Mouse (Mus musculus) stomach, adult 2 months (tissue): ENCODE data around the gene Espl1. TPM values are rescaled to one million over a fixed set of nuclear protein-coding genes. Genes with fewer than 3 reads are reported as not detected.

ENCODE experiments used
- polyA plus RNA-seq: library from polyadenylated mRNA; depleted of rRNA; stranded (reverse); fragments of >200 nt; gene quantifications from 2 replicates; pipeline ENCODE4 v1.2.3, GENCODE M21; 2012; rRNA removed

Espl1 gene
- polyA plus RNA-seq: 2.2 and 4.3 TPM in 2 replicates

GRCm38 (mm10) chr15:102295633-102296367 lies at the start of gene Espl1:
Gene Espl1 (plus strand): TSS chr15:102296266.

DNA sequence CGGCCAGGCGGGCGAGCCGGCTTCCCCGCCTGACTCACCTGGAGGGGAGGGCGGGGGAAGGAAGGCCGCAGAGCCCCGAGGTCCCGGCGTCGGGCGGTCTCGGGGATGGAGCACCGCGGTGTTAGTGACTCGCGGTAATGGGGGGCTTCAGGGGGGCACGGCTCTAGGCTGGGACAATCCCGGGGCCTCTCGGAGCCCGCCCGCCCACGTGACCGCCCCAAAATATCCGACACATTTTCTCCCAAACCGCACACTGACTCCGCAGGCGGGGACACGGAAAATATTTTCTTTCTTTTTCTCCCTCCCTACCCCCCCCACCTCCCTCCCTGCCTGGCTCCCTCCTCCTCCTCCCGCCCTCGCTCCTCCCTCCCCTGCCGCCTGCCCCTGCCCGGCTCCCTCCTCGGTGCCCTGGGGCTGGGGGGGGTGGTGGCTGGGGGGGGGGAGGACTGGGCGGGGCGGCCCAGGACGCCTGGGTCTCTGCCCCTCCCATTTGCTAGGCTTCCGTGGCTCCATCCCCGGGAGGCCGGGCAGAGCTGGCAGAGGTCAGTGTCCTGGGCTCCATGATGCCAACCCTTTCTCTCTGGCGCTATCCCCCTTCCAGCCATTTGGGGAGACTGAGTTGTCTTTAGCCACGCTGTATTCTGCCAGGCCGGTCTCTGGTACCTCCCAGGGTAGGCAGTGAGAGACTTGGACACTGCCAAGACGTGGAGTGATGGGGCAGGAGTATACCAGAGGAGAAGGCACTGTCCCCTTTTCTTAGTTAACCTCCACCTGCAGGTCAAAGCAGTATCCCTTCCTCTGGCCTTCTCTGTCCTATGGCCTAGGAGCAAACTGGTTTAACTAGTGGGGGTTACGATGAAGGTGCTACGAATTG lies 38.6 kb upstream of the Espl1 start, which contains the start of gene Rarg:
Gene Rarg (minus strand): TSS at position 316 of the 874 bp plus-strand sequence.

DNA sequence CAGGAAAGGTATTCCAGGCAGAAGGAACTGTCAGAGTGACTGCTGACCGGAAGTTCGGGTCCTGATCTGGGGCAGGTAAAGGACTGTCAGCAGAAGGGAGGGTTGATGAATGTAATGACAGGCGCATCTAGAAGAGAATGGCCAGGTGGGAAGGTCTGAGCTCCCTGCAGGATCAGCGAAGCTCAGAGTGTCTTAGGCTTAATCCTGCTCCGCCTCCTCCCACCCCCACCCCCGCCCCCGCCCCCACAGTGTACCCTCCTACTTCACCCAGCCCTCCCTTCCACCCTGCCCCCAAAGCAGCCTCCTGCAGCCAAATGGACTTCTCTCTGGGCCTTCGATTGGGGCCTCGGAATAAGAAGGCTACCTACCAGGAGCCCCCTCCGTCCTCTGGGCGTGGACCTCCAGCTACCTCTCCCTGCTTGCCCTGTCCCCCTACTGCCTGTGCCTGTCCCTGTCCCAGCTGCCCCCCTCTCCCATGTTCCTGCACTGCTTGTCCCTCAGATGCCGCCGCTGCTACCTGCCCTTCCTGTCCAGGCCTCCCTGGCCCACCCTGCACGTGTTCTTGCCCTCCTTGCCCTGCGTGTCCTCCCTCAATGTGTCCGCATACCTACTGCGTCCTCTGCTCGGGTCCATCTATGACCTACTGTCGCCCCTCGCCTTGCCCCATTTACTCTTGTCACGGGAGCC lies 25.6 kb upstream of the Espl1 start, which contains the start of gene Gm9918:
Gene Gm9918 (plus strand): TSS at position 290 of the 687 bp plus-strand sequence.

GRCm38 (mm10) chr15:102279092-102279782 lies 16.8 kb upstream of the Espl1 start, which contains the start of gene Mfsd5:
Gene Mfsd5 (plus strand): TSS chr15:102279454.

GRCm38 (mm10) chr15:102326022-102326576 lies 30.0 kb downstream of the Espl1 start, which contains the start of gene Pfdn5:
Gene Pfdn5 (plus strand): TSS chr15:102326116.

GRCm38 (mm10) chr15:102331610-102332015 lies 35.5 kb downstream of the Espl1 start, which contains the start of gene Myg1:
Gene Myg1 (plus strand): TSS chr15:102331709.

DNA sequence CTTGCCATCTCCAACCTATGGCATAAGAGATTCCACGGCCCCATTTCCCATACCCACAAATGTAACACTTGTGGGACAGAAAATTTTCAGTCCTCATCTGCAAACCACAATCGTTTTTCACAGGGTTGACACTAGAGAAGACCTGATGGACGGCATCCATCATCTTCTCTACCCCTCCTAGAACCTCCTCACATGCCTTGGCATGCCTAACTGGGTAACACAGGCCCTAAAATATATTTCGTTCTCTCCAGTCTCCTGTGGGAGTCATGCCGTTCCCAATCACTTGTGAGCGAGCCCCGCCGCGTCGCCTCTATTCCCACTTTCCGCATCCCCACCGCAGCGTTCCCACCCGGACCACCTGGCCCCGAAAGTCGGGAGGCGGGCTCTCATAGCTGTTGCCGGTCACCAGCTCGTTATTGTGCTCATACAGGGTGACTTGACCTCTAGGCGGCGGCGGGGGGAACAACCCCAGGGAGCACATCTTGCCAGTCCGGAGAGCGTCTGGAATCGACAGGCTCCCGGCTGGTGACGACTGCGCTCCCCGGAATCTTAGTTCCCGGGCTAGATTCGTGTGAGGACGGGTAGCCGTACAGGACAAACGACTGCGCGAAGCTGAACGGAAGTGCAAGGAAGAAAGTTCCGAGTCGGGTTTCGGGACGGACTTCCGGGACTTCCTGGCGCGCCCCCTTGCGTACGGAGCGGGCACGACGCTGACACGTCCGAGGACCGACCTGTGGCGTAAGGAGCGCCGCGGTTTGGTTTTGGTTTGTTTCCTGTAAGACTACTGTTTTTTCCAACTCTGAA lies 54.3 kb downstream of the Espl1 start, which contains the start of gene Aaas:
Gene Aaas (minus strand): TSS at position 634 of the 804 bp plus-strand sequence.

DNA sequence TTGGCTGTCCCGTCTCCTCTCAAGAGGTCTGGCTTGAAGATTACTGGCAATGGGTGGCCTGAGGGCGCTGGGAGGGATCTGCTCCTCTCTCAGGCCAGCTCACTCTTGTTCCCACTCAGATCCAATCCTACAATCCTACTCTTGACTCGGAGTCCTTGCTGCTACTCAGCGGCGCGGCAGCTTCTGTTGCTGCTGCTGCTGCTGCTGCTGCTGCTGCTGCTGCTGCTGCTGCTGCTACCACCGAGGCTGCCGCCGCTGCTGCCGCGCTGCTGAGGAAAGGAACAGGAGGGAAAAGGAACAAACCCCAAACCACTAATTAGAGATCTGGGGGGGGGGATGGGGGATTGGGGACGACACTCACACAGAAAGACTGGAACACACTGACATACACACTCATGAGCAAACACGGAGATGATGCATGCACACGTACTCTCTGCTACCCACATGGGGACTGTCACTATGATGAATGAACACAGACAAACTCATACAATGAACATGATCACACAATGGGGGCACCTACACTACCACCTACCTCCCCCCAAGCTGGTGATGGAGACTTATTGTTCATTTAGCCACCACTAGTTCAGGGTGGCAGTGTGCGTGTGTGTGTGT lies 70.8 kb downstream of the Espl1 start, which contains the start of gene Sp7:
Gene Sp7 (minus strand): TSS at position 450 of the 612 bp plus-strand sequence.

Other genes with a start within 250 kb of the Espl1 start
- gene Eif4b, start 222.5 kb upstream of the Espl1 start, polyA plus RNA-seq: 14.5 and 19.1 TPM in 2 replicates
- gene Tns2, start 195.9 kb upstream of the Espl1 start, polyA plus RNA-seq: 67.8 and 68.1 TPM in 2 replicates
- gene Spryd3, start 160.0 kb upstream of the Espl1 start, polyA plus RNA-seq: 31.6 and 32.7 TPM in 2 replicates
- gene Igfbp6, start 151.9 kb upstream of the Espl1 start, polyA plus RNA-seq: 38.2 and 48.3 TPM in 2 replicates
- 8.3 and 10.1 TPM in 2 replicates for gene Soat2, start 145.7 kb upstream of the Espl1 start, polyA plus RNA-seq
- 5.2 and 6.7 TPM in 2 replicates for gene Zfp740, start 93.0 kb upstream of the Espl1 start, polyA plus RNA-seq
- gene Csad, start 91.5 kb upstream of the Espl1 start, polyA plus RNA-seq: 16.5 and 23.7 TPM in 2 replicates
- gene Itgb7, start 64.3 kb upstream of the Espl1 start, polyA plus RNA-seq: 1.9 and 3.1 TPM in 2 replicates
- gene Rarg, start 38.7 kb upstream of the Espl1 start, polyA plus RNA-seq: 29.2 and 33.2 TPM in 2 replicates
- 0.06 TPM in 2 replicates for gene Gm9918, start 25.7 kb upstream of the Espl1 start, polyA plus RNA-seq
- 57.4 and 84.1 TPM in 2 replicates for gene Mfsd5, start 16.8 kb upstream of the Espl1 start, polyA plus RNA-seq
- gene Pfdn5, start 29.9 kb downstream of the Espl1 start, polyA plus RNA-seq: 10.2 and 10.5 TPM in 2 replicates
- gene Myg1, start 35.4 kb downstream of the Espl1 start, polyA plus RNA-seq: 24.7 and 27.7 TPM in 2 replicates
- 22.6 and 24.0 TPM in 2 replicates for gene Aaas, start 54.5 kb downstream of the Espl1 start, polyA plus RNA-seq
- 0.05 and 0.10 TPM in 2 replicates for gene Sp7, start 70.9 kb downstream of the Espl1 start, polyA plus RNA-seq
- gene Sp1, start 109.9 kb downstream of the Espl1 start, polyA plus RNA-seq: 2.7 and 7.2 TPM in 2 replicates
- gene Amhr2, start 149.1 kb downstream of the Espl1 start, polyA plus RNA-seq: 2.6 and 6.6 TPM in 2 replicates
- gene Prr13, start 162.8 kb downstream of the Espl1 start, polyA plus RNA-seq: 485 and 586 TPM in 2 replicates
- 195 and 199 TPM in 2 replicates for gene Pcbp2, start 174.3 kb downstream of the Espl1 start, polyA plus RNA-seq
- gene Gm10337, start 207.5 kb downstream of the Espl1 start, polyA plus RNA-seq: not detected in 2 replicates
- gene Map3k12, start 220.8 kb downstream of the Espl1 start, polyA plus RNA-seq: 1.8 and 2.4 TPM in 2 replicates
- 52.2 and 62.0 TPM in 2 replicates for gene Tarbp2, start 221.9 kb downstream of the Espl1 start, polyA plus RNA-seq
- gene Npff, start 228.7 kb downstream of the Espl1 start, polyA plus RNA-seq: 2.6 and 5.3 TPM in 2 replicates